Mouse (Mus musculus) lung, postnatal 25 days (tissue): ENCODE measurements at regions not wholly inside any gene's neighbourhood (a gene's known extent, or its start where the extent isn't known, plus 50 kb on each side); places are given as distances from the start of the nearest gene placed in this dataset.
A peak's percentile ranks its signal among the peaks of the same experiment; 100 is the strongest.
"Not testable (repeated sequence)": the region's sequence is repeated elsewhere in the genome, so short reads cannot be mapped to it uniquely, and the experiment has no call there.

Experiments used
- DNase-seq: peaks from one replicate; pipeline ENCODE4 v3.0.0; 2022; ENCODE audit warnings: low spot score

DNA sequence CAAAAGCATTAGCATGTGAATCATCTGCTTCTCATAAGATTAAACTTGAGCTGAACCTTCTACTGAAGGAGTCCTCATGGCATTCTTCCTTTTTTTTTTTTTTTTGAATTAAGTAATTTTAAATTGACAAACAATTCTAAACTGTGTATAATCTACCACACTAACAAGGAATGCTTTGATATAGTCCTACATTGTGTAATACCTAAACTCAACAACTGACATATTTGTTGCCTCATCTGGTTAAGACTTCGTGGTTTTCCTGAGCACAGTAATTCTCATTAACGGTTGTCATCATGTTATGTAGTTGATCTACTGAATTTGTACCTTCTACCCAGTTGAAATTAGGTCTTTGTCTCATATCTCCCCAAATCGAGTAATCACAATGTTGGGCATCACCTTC is 83.9 kb upstream of the Hcrtr2 start:
- no peak for DNase-seq

GRCm38 (mm10) chr9:76401897-76402670 is 78.4 kb upstream of the Hcrtr2 start:
- not testable (repeated sequence) for DNase-seq

DNA sequence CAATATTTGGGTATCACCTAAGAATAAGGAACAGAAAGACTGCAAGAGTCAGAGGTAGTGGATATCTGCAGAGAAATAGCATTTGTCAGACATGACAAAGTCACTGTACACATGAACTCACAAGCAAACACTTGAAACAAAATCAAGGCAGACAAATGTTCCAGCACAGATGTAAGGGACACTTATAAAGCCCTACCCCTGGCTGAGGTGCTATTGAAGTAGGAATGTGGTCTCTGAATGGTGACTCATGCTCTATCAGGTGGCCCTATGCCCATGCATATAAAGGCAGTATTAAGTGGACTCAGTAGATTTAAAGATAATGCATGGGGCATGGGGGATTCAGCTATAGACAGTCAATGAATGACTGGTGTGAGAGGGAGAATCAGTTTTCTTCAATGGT is 77.2 kb upstream of the Hcrtr2 start:
- DNase-seq, result peak; percentile 4

DNA sequence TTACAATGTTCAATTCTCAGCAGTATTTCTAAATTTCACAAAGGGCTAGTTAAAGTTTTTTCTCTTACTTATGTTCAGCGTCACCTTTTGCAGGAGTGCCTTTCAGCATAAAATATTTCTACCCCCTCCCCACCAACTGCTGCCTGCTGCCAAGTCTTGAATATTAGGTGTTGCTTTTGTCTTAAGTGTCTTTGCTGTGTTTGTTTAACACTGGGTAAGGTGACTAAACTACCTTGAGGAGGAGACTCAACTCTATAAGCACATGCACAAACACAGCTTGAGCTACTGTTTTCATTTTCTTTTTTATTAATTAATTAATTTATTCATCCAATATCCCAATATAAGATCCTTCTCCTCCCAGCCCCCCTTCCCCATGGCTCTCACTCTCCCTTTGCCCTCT is 70.1 kb upstream of the Hcrtr2 start:
- no peak for DNase-seq

DNA sequence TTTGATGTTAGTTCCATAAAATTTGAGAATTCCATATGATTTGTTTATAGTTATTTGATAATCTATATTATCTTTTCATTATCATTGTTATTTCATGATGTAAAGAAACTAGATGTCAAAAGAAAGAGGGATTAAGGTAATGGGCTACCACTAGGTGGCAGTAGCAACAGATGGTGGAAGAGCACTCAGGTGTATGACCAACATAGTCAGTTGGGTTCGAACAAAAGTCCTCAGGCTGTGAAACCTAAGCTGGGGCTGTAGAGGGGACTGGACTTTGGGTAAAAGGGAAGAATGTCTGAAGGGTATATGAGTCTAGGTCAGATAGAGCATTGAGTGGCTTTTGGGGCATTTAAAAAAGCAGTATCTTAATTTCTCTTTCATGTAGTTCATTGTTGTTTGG is 67.2 kb upstream of the Hcrtr2 start:
- peak; percentile 20 for DNase-seq
